Mouse (Mus musculus) brain, embryonic 14.5 days (tissue): Measurements from ENCODE around the gene Cdkl4. TPM values are rescaled to one million over a fixed set of nuclear protein-coding genes. Genes with fewer than 3 reads are reported as not detected.
"Not testable (repeated sequence)": the region's sequence is repeated elsewhere in the genome, so short reads cannot be mapped to it uniquely, and the experiment has no call there.

Experiments
- DNase-seq: peaks from one replicate; pipeline ENCODE4 v3.0.0-alpha.2; 2011; ENCODE audit warnings: low read depth
- CTCF ChIP-seq: fragments of 200-500 bp; IDR thresholded peaks from 2 replicates; pipeline ENCODE4 v1.5.1; 2012; ENCODE audit warnings: inconsistent platforms, mild to moderate bottlenecking, moderate library complexity, borderline replicate concordance; ENCODE audit not compliant: insufficient read depth, insufficient read length; ENCODE audit errors: extremely low read depth
- POLR2A ChIP-seq: fragments of 200-500 bp; IDR thresholded peaks from 2 replicates; pipeline ENCODE4 v1.6.1; 2012; ENCODE audit warnings: mild to moderate bottlenecking, inconsistent platforms, borderline replicate concordance; ENCODE audit not compliant: poor library complexity, insufficient read depth, insufficient read length, severe bottlenecking; ENCODE audit errors: extremely low read depth
- polyA plus RNA-seq: library from polyadenylated mRNA; depleted of rRNA; stranded (reverse); fragments of >200 nt; gene quantifications from 2 replicates; pipeline ENCODE4 v1.2.3, GENCODE M21; 2012

Gene Cdkl4
- polyA plus RNA-seq, 1 experiment = 3.3 TPM

DNA sequence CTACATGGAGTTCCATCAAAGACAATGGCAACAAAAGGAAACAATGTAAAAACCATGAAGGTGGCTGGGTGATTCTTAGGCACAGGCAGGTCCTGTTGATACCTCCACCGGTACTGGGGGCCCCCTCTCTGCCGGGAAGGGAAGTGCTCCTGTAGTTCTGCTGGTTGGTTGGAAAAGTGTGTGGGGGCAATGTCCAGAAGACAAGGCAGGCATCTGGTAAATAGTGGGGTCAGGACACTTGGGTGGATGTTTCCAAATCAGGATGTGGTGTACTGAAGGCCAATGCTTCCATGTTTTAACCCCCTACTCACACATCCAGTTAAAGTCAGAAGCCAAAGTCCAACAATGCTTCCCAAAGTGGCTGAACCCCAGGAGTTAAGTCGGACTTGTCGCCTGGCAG is 17.9 kb downstream of the Cdkl4 start:
- TF ChIP-seq POLR2A = no peak
- TF ChIP-seq CTCF = no peak
- DNase-seq = no peak

GRCm38 (mm10) chr17:80559050-80559449 is 18.6 kb downstream of the Cdkl4 start:
- DNase-seq = peak; percentile 59
- peak; percentile 54; the same call in 1 of the 2 replicates for TF ChIP-seq CTCF
- TF ChIP-seq POLR2A = no peak

- TF ChIP-seq POLR2A = no peak
- no peak for TF ChIP-seq CTCF
- DNase-seq = no peak
These were observed 19.0 kb downstream of the Cdkl4 start for GRCm38 (mm10) chr17:80558583-80558982.

GRCm38 (mm10) chr17:80557461-80557860 is 20.2 kb downstream of the Cdkl4 start:
- TF ChIP-seq POLR2A (no peak), CTCF (no peak)
- no peak for DNase-seq

DNA sequence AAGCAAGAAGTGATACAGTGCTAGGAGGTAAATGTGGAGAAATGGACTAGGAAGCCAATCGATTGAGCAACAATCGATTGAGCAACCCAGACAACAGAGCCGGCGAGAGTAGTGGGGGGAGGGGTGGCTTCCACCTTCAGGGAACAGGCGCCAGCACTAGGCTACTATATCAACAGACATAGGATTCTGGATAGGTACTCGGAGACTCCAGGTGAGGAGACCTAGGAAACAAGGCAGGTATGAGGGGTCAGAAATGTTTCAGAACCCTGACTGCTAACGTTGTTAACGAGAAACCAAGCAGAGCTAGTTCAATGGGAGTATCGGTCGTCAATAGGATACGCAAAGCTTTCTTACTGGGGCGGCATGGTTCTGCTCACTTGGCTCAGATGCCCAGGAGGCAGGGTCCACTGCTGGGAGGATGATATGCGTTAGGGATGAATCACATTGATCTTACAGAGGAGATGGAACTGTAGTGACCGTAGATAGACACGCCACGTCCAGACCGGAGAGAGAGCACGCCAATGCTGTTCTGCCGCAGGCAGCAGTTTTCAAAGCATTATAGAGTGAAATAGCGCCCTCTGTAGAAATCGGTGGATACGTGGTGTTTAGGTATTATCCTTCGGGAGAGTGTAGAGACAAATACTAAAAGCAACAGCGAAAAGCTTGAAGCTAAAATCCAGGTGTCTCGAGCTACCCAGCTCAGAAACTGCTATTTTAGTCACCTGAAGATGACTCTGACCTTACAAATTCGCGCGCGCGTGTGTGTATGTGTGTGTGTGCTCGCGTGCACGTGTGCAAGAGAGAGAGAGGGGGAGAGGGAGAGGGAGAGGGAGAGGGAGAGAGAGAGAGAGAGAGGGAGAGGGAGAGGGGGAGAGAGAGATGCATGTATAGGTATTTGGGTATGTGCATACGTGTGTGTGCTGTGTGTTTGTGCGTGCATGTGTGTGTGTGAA is 24.0 kb downstream of the Cdkl4 start:
- peak; percentile 94 for DNase-seq
- TF ChIP-seq POLR2A = peak; percentile 59; the same call in 1 of the 2 replicates
- peak; percentile 64; the same call in 1 of the 2 replicates for TF ChIP-seq CTCF

DNA sequence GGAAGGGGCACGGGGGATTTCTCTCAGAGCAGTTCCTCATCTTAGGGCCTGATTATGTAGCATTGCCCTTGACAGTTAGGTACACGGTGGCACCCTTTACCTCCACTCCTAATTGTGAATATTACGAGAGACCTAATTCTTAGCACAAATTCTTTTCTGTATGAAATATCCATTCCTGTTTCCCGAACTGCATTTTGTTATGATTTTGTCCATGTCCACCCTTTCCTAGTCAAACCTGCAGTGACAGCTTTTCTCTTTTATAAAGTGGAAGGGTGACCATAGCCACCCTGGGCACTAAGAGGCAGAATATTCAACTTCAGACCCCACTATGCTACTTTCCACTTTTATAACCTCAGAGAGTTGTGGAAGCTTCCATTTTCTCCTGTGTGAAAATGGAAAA is 25.0 kb downstream of the Cdkl4 start:
- TF ChIP-seq POLR2A = no peak
- DNase-seq = no peak

- TF ChIP-seq POLR2A (no peak), CTCF (no peak)
- no peak for DNase-seq
These were observed 26.6 kb downstream of the Cdkl4 start for GRCm38 (mm10) chr17:80550981-80551380.

GRCm38 (mm10) chr17:80546846-80547245 is 30.8 kb downstream of the Cdkl4 start:
- DNase-seq = no peak
- TF ChIP-seq POLR2A = no peak
- TF ChIP-seq CTCF = no peak

DNA sequence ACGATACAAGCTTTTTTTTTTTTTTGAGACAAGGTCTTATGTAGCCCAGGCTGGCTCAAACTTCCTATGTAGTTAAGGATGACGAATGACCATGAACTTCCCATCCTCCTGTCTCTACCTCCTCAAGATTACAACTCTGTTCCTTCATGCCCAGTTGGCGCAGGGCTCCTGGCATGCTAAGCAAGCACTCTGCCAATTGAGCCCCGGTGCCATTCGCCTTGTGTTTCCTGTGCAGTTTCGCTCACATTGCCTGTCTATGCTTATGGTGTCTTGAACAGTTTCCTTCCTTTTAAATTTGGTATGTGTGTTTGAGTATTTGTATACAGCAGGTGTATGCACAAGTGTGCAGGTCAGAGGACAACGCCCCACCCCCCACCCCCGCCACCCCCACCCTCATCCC is 31.4 kb downstream of the Cdkl4 start:
- no peak for TF ChIP-seq POLR2A
- TF ChIP-seq CTCF = no peak
- DNase-seq = no peak

DNA sequence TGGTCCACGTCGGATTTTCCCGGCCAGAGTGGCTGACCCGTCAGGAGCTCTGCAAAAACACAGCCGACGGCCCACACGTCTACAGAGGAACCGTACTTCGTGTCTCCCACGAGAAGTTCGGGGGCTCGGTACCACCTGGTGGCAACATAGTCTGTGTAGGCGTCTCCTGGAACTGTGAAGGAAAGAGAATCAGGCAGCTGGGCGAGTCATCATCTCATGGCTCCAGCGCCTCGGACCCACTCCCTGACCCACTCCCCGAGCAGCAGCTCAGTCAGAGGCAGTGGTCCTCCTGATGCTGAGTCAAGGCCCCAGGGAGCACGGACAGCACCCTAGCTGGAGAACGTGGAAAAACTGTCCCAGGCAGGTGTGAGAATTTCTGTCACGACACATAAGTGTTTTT is 34.0 kb downstream of the Cdkl4 start:
- DNase-seq = no peak
- no peak for TF ChIP-seq POLR2A

- TF ChIP-seq POLR2A = no peak
- no peak for TF ChIP-seq CTCF
- DNase-seq = peak; percentile 18
These were observed 40.5 kb downstream of the Cdkl4 start for GRCm38 (mm10) chr17:80537136-80537535.

- peak; percentile 59 for DNase-seq
- TF ChIP-seq CTCF = no peak
- TF ChIP-seq POLR2A = no peak
These were observed 42.0 kb downstream of the Cdkl4 start for GRCm38 (mm10) chr17:80535633-80536032.

- not testable (repeated sequence) for DNase-seq
These were observed 46.3 kb downstream of the Cdkl4 start for GRCm38 (mm10) chr17:80531351-80531750.
